Mouse (Mus musculus): ENCODE results near the gene Gm28891.
"Not testable (repeated sequence)": the region's sequence is repeated elsewhere in the genome, so short reads cannot be mapped to it uniquely, and the experiment has no call there.

The Gm28891 gene

DNA sequence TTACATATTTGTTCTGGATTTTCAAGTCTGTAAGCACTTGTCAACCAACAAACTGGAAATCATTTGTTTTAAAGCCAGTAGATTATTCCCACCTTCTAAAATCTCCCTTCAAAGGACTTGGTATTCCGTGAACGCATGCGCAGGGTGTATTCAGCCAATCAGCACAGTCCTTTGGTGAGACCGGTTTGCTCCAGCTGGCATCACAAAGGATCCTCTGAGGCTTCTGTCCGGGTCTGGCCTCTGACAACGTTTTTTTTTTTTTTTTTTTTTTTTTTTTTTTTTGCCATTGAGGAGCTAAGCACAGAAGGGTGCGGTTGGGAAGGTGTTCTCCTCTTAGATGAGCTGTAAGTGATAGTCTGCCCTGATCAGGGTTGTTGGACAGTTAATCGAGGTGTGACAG is at the start of gene Gm28891:
TSS of gene Gm28891 (plus strand) at position 301 of the 400 bp plus-strand sequence.
- not testable (repeated sequence) for DNase-seq
